Mouse (Mus musculus): ENCODE data around the gene Nck2.

DNA sequence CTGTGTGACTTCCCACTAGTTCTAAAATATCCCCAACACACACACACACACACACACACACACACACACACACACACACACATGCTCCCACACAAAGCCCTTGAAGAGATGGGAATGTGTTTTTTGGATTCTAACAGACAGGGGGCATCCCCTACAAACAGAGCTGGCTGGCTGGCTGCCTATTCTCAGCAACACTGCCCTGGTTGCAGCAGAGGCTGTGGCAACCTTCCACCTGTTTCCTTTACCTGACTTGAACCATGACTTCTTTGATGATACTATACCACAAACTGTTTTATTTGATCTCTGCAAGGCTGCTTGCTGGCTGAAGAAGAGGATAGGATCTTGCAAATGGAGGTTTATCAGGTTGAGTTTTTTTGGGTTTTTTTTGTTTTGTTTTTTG is 41.0 kb upstream of the Nck2 start:
- TF ChIP-seq POLR2A (IDR thresholded peaks at IDR 0.05; ENCODE audit: borderline replicate concordance, low read depth, low read length) (no peak), CTCF (IDR thresholded peaks at IDR 0.05; ENCODE audit: low read depth, low read length) (no peak)
